In the genomic region with DNA sequence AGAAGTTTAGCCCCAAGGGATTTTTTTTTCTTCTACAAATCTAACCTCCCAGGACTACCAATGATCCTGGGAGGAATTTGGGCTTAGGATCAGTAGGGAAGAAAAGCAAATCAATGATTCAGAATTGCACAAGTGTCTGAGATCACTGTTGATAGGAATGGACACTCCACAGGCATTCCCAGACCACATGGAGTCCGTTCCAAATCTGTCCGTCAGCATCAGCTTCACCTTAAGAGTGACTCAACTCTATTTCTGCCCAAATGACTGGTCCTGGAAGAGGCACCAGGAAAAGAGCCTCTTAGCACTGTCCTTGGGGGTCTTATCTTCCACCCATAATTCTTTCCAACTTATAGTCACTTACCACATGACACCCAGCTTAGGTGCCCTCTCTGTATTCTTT, we compare ENCODE assay signal across 22 mouse cellular contexts.
DNase-seq lines count a peak whose midpoint lies in the region; ATAC-seq and TF ChIP-seq lines count a peak whose summit lies in the region.
"Had no signal": no experiment of that assay in that cellular context is flagged by ENCODE, and none has a peak within 500 bp of the region (broad histone marks: within the 10 kb centered on the region; RNA-seq: fewer than 3 reads in every experiment).

No protein-coding gene starts in this region.

- no peak for TF ChIP-seq CTCF in lung, postnatal 0 days (IDR thresholded peaks at IDR 0.05)
- no peak for TF ChIP-seq CTCF in lung, adult 2 months (IDR thresholded peaks at IDR 0.05; ENCODE audit: insufficient read depth, low read length)

- no peaks in the 10 kb centered on the region for H3K27me3 ChIP-seq in heart, embryonic 11.5 days (ENCODE audit: control insufficient read depth, insufficient read depth, low read length)
- H3K27me3 ChIP-seq in heart, embryonic 10.5 days (ENCODE audit: insufficient read depth, poor library complexity, severe bottlenecking), result no peaks in the 10 kb centered on the region
- H3K27me3 ChIP-seq in lung, postnatal 0 days (replicated peaks; ENCODE audit: insufficient read depth, low read length), result peaks cover 8% of the 10 kb centered on the region; the same call in 1 of the 2 replicates
- H3K27me3 ChIP-seq in hindbrain, embryonic 14.5 days (ENCODE audit: control insufficient read depth, insufficient read depth, low read length), result no peaks in the 10 kb centered on the region
- H3K27me3 ChIP-seq: embryonic facial prominence, embryonic 15.5 days; forebrain, embryonic 12.5 days had no signal

- no peak for DNase-seq in heart, embryonic 10.5 days (ENCODE audit: low spot score)
- DNase-seq in lung, postnatal 0 days (ENCODE audit: low spot score), result no peak
- DNase-seq in lung, adult 2 months, result no peak
- peak; percentile 36 to 37 for DNase-seq in adrenal gland, postnatal 36 days
- no peak for DNase-seq in hindbrain, embryonic 14.5 days (ENCODE audit: low spot score)
- DNase-seq in right cerebral cortex, adult 2 months (ENCODE audit: low spot score in 2 of 2), result no peak
- DNase-seq: cerebellum, adult 11 months; cerebellum, postnatal 14 days; embryo, embryonic 11 days; kidney, adult 2 months; kidney, postnatal 14 days; layer of hippocampus, adult 9-11 months; liver; liver, postnatal 0 days; right cerebral cortex, adult 18-20 months; spleen, adult 18-20 months; thymus, adult 18-20 months had no signal

- H3K36me3 ChIP-seq in heart, embryonic 11.5 days (ENCODE audit: control insufficient read depth, insufficient read depth, low read length), result no peaks in the 10 kb centered on the region
- no peaks in the 10 kb centered on the region for H3K36me3 ChIP-seq in heart, embryonic 10.5 days
- no peaks in the 10 kb centered on the region for H3K36me3 ChIP-seq in lung, postnatal 0 days (ENCODE audit: insufficient read depth, low read length)
- no peaks in the 10 kb centered on the region for H3K36me3 ChIP-seq in hindbrain, embryonic 14.5 days (replicated peaks; ENCODE audit: control insufficient read depth, insufficient read depth)
- H3K36me3 ChIP-seq: embryonic facial prominence, embryonic 15.5 days; forebrain, embryonic 12.5 days; hindbrain, embryonic 10.5 days had no signal

- ATAC-seq in heart, embryonic 11.5 days (replicated peaks; ENCODE audit: insufficient number of reproducible peaks, low FRiP score, low TSS enrichment), result no peak
- peak; percentile 23; the same call in 1 of the 2 replicates for ATAC-seq in lung, postnatal 0 days
- ATAC-seq in hindbrain, embryonic 14.5 days (ENCODE audit: low FRiP score), result no peak
- ATAC-seq: liver, postnatal 0 days; midbrain, embryonic 16.5 days had no signal

- H3K4me2 ChIP-seq in heart, embryonic 11.5 days, result no peak overlapping the region
- H3K4me2 ChIP-seq in lung, postnatal 0 days (replicated peaks; ENCODE audit: low read depth, low read length), result no peak overlapping the region
- H3K4me2 ChIP-seq in hindbrain, embryonic 14.5 days (replicated peaks), result no peak overlapping the region
- H3K4me2 ChIP-seq: embryonic facial prominence, embryonic 15.5 days; forebrain, embryonic 12.5 days had no signal

- H3K27ac ChIP-seq in heart, embryonic 11.5 days (ENCODE audit: low read depth, low read length), result 0 out of 2 replicates have a peak overlapping the region, but pooled peaks have one; percentile 22
- no peak overlapping the region for H3K27ac ChIP-seq in heart, embryonic 10.5 days
- H3K27ac ChIP-seq in lung, postnatal 0 days (ENCODE audit: low read length), result no peak overlapping the region
- H3K27ac ChIP-seq in hindbrain, embryonic 14.5 days, result no peak overlapping the region
- H3K27ac ChIP-seq: embryonic facial prominence, embryonic 15.5 days; forebrain, embryonic 12.5 days; hindbrain, embryonic 10.5 days had no signal

- H3K4me3 ChIP-seq in heart, embryonic 11.5 days (ENCODE audit: low read depth, low read length), result no peak overlapping the region
- no peak overlapping the region for H3K4me3 ChIP-seq in heart, embryonic 10.5 days
- H3K4me3 ChIP-seq in lung, postnatal 0 days (ENCODE audit: low read depth, low read length), result no peak overlapping the region
- no peak overlapping the region for H3K4me3 ChIP-seq in lung, adult 2 months (replicated peaks; ENCODE audit: extremely low read depth, low read depth, low read length)
- H3K4me3 ChIP-seq in hindbrain, embryonic 14.5 days (replicated peaks; ENCODE audit: low read length), result no peak overlapping the region
- H3K4me3 ChIP-seq: embryonic facial prominence, embryonic 15.5 days; forebrain, embryonic 12.5 days; hindbrain, embryonic 10.5 days had no signal

- TF ChIP-seq EP300 in lung, postnatal 0 days (IDR thresholded peaks at IDR 0.05), result no peak

- no peaks in the 10 kb centered on the region for H3K9me3 ChIP-seq in heart, embryonic 11.5 days (replicated peaks; ENCODE audit: control insufficient read depth, low read length)
- H3K9me3 ChIP-seq in heart, embryonic 10.5 days, result no peaks in the 10 kb centered on the region
- no peaks in the 10 kb centered on the region for H3K9me3 ChIP-seq in lung, postnatal 0 days (ENCODE audit: low read length)
- H3K9me3 ChIP-seq in hindbrain, embryonic 14.5 days (ENCODE audit: control insufficient read depth, low read length), result no peaks in the 10 kb centered on the region
- H3K9me3 ChIP-seq: embryonic facial prominence, embryonic 15.5 days; forebrain, embryonic 12.5 days; hindbrain, embryonic 10.5 days had no signal

- 51% methylated on average over 2 of the region's 2 CpGs for WGBS in heart, embryonic 11.5 days (ENCODE audit: insufficient replicate concordance)
- WGBS in heart, embryonic 10.5 days, result 26% methylated on average over 2 of the region's 2 CpGs
- WGBS in lung, postnatal 0 days, result 80% methylated on average over 2 of the region's 2 CpGs
- WGBS in lung, adult 2 months, result 77% methylated on average over 2 of the region's 2 CpGs
- 91% methylated on average over 2 of the region's 2 CpGs for WGBS in hindbrain, embryonic 14.5 days

- TF ChIP-seq POLR2A in lung, adult 2 months (IDR thresholded peaks at IDR 0.05; ENCODE audit: borderline replicate concordance, extremely low read depth, low read depth, low read length), result no peak

- H3K9ac ChIP-seq in heart, embryonic 11.5 days (ENCODE audit: low read depth, low read length), result no peak overlapping the region
- no peak overlapping the region for H3K9ac ChIP-seq in lung, postnatal 0 days (replicated peaks; ENCODE audit: low read depth)
- H3K9ac ChIP-seq in hindbrain, embryonic 14.5 days, result no peak overlapping the region
- H3K9ac ChIP-seq: embryonic facial prominence, embryonic 15.5 days; forebrain, embryonic 12.5 days; liver, postnatal 0 days had no signal

- peaks cover 7% of the 10 kb centered on the region; the same call in 1 of the 2 replicates for H3K4me1 ChIP-seq in heart, embryonic 11.5 days (ENCODE audit: control insufficient read depth, insufficient read depth, low read length)
- H3K4me1 ChIP-seq in heart, embryonic 10.5 days, result peaks cover 12% of the 10 kb centered on the region
- H3K4me1 ChIP-seq in lung, postnatal 0 days (ENCODE audit: insufficient read depth, low read depth, low read length), result no peaks in the 10 kb centered on the region
- no peaks in the 10 kb centered on the region for H3K4me1 ChIP-seq in lung, adult 2 months (ENCODE audit: control insufficient read depth, insufficient read depth, low read length)
- no peaks in the 10 kb centered on the region for H3K4me1 ChIP-seq in hindbrain, embryonic 14.5 days (replicated peaks; ENCODE audit: control insufficient read depth, insufficient read depth, low read length)
- H3K4me1 ChIP-seq: embryonic facial prominence, embryonic 15.5 days; forebrain, embryonic 12.5 days; hindbrain, embryonic 10.5 days had no signal

Comparison
In these comparisons a context has a peak if more than half of its experiments do, and no peak if none do; other contexts are left out.
1. DNase-seq: peak in adrenal gland, postnatal 36 days (2 of 2); none in heart, embryonic 10.5 days (single experiment), lung, postnatal 0 days (single experiment), lung, adult 2 months (single experiment), hindbrain, embryonic 14.5 days (single experiment) and right cerebral cortex, adult 2 months (0 of 2).